Mouse (Mus musculus) erythroblast, adult 5-6 weeks (primary cell): ENCODE results near the gene Sfn. TPM values are rescaled to one million over a fixed set of nuclear protein-coding genes. Genes with fewer than 3 reads are reported as not detected.
"Not testable (repeated sequence)": the region's sequence is repeated elsewhere in the genome, so short reads cannot be mapped to it uniquely, and the experiment has no call there.

Experiments
- ATAC-seq: replicated peaks from 2 replicates; pipeline ENCODE4 v1.8.0; 2016; ENCODE audit warnings: moderate number of reproducible peaks, mild to moderate bottlenecking, moderate TSS enrichment, inconsistent platforms; ENCODE audit not compliant: poor library complexity, low FRiP score, severe bottlenecking
- total RNA-seq, 2 experiments: library from RNA; stranded (forward) in 1 of 2; stranded (reverse) in 1 of 2; fragments of 150-400 nt in 1 of 2; fragments of 200-764, 138-1000 nt in 1 of 2; gene quantifications; 2 replicates each; pipeline versions ENCODE4 v1.2.3 to v1.2.4; 2015 to 2017; ENCODE audit warnings: low replicate concordance in 2 of 2

Sfn gene
- total RNA-seq (2015; ENCODE audit: low replicate concordance) (0.84 TPM in 1 of 2 replicates, not detected in the other), total RNA-seq (2017; ENCODE audit: low replicate concordance) (0.28 and 1.5 TPM in 2 replicates)

- peak; percentile 21; the same call in 1 of the 2 replicates for ATAC-seq
These were observed at the start of gene Sfn for GRCm38 (mm10) chr4:133601721-133602218. Gene Sfn (minus strand): TSS chr4:133602168.

GRCm38 (mm10) chr4:133651445-133651844 is 49.5 kb upstream of the Sfn start:
- no peak for ATAC-seq

- peak; percentile 93 for ATAC-seq
These were observed 48.2 kb upstream of the Sfn start, which contains the start of gene Zdhhc18 for GRCm38 (mm10) chr4:133649989-133650699. Gene Zdhhc18 (minus strand): TSS chr4:133650154.

GRCm38 (mm10) chr4:133649464-133649863 is 47.5 kb upstream of the Sfn start:
- not testable (repeated sequence) for ATAC-seq

- no peak for ATAC-seq
These were observed 43.7 kb upstream of the Sfn start for GRCm38 (mm10) chr4:133645680-133646079.

GRCm38 (mm10) chr4:133645195-133645594 is 43.2 kb upstream of the Sfn start:
- no peak for ATAC-seq

- ATAC-seq, result no peak
These were observed 32.1 kb upstream of the Sfn start for GRCm38 (mm10) chr4:133634043-133634410.

GRCm38 (mm10) chr4:133633332-133634042 is 31.5 kb upstream of the Sfn start:
- ATAC-seq, result peak; percentile 95

- ATAC-seq, result peak; percentile 39; the same call in 1 of the 2 replicates
These were observed 30.7 kb upstream of the Sfn start for GRCm38 (mm10) chr4:133632483-133633327.

- peak; percentile 4; the same call in 1 of the 2 replicates for ATAC-seq
These were observed 29.9 kb upstream of the Sfn start for GRCm38 (mm10) chr4:133631769-133632411.

GRCm38 (mm10) chr4:133631071-133631768 is 29.3 kb upstream of the Sfn start:
- ATAC-seq, result no peak

- no peak for ATAC-seq
These were observed 28.5 kb upstream of the Sfn start for GRCm38 (mm10) chr4:133630326-133630920.

- no peak for ATAC-seq
These were observed 27.2 kb upstream of the Sfn start for GRCm38 (mm10) chr4:133629191-133629590.

- ATAC-seq, result no peak
These were observed 26.5 kb upstream of the Sfn start for GRCm38 (mm10) chr4:133628517-133628916.

- ATAC-seq, result no peak
These were observed 25.1 kb upstream of the Sfn start for GRCm38 (mm10) chr4:133627039-133627438.

GRCm38 (mm10) chr4:133626621-133627020 is 24.7 kb upstream of the Sfn start:
- ATAC-seq, result no peak

GRCm38 (mm10) chr4:133626221-133626620 is 24.3 kb upstream of the Sfn start:
- ATAC-seq, result no peak

- 0 out of 2 replicates have a peak, but pooled peaks have one; percentile 12 for ATAC-seq
These were observed 23.7 kb upstream of the Sfn start for GRCm38 (mm10) chr4:133625621-133626071.
